Mouse (Mus musculus) left cerebral cortex, adult 8-10 months (tissue): ENCODE data around the gene Faap20. TPM values are rescaled to one million over a fixed set of nuclear protein-coding genes. Genes with fewer than 3 reads are reported as not detected.

Source experiments
- total RNA-seq, 4 experiments: library from RNA; stranded (reverse); gene quantifications; 2 replicates each; pipeline ENCODE4 v1.2.4; 2022

Gene Faap20
- total RNA-seq, 4 experiments from 2014 or later, result 32.7 to 37.6 (median 34.4) TPM

Other genes with a start within 250 kb of the Faap20 start
- 10 to 100 TPM; 56.8 to 64.3 (median 60.9) TPM for gene Plch2, start 193.0 kb upstream of the Faap20 start, total RNA-seq
- gene Pex10, start 182.8 kb upstream of the Faap20 start, total RNA-seq, result 10 to 100 TPM; 17.6 to 21.2 (median 19.5) TPM
- 10 to 100 TPM; 63.3 to 69.9 (median 64.2) TPM for gene Rer1, start 163.4 kb upstream of the Faap20 start, total RNA-seq
- 10 to 100 TPM; 10.2 to 19.4 (median 12.9) TPM for gene Morn1, start 163.2 kb upstream of the Faap20 start, total RNA-seq
- 100 to 1,000 TPM; 118 to 126 (median 121) TPM for gene Ski, start 27.2 kb upstream of the Faap20 start, total RNA-seq
- 100 to 1,000 TPM; 199 to 230 (median 214) TPM for gene Prkcz, start 111.6 kb downstream of the Faap20 start, total RNA-seq
- gene Gabrd, start 148.3 kb downstream of the Faap20 start, total RNA-seq, result 10 to 100 TPM; 75.3 to 88.7 (median 81.9) TPM
- gene Cfap74, start 159.4 kb downstream of the Faap20 start, total RNA-seq, result 10 to 100 TPM; 13.3 to 18.2 (median 15.7) TPM
- 1 to 10 TPM in 3 of 4 experiments, under 1 TPM in 1; 0.41 to 2.0 (median 1.7) TPM for gene Tmem52, start 219.3 kb downstream of the Faap20 start, total RNA-seq
- 100 to 1,000 TPM; 790 to 898 (median 858) TPM for gene Gnb1, start 241.6 kb downstream of the Faap20 start, total RNA-seq